Mouse (Mus musculus): ENCODE data around the gene Abhd6. TPM values are rescaled to one million over a fixed set of nuclear protein-coding genes. Genes with fewer than 3 reads are reported as not detected.

Gene Abhd6
- polyA plus RNA-seq (2015; fragmentation: Nextera tagmentation; extraction: Ambion mirVana), result 12.5 and 14.5 TPM in 2 replicates

DNA sequence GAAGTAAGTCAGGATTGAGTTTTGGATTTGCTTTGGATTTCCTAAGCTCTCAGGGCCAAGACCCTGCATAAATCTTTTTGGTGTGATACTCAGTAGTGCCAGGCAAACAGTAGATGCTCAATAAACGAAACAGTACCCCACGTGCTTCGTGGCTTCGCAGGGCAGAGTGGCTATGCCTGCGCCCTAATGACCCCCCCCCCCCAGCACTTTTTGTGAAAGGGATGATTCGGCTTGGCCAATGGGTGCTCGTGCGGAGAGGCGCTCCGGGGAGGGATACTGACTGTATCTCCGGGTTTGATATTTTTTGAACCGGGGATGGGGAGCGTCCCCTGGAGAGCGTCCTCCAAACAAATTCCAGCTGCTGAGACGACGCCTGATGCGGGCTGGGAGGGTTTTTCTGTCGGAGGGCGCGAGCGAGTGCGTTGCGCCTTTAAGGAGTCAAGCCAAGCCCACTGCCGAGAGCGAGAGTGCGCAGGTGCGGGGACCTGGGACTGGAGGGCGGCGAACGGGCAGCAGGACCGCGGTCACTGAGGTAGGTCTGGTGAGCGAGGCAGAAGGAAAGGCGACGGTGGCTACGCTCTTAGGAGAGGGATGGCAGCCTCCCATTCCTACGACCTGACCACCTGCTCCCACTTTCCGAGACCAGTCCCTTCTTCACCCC lies at the start of gene Abhd6:
Abhd6 (plus strand) TSS at position 471 of the 661 bp plus-strand sequence.
- H3K36me3 ChIP-seq (ENCODE audit: control insufficient read depth, insufficient read depth, low read length), result no peaks in the 10 kb centered on the region
- peak within 1 kb of the TSS; percentile 61 for H3K4me3 ChIP-seq (ENCODE audit: low read length)
- peaks cover 9% of the 10 kb centered on the region; the same call in 1 of the 2 replicates for H3K4me1 ChIP-seq (replicated peaks; ENCODE audit: control insufficient read depth, insufficient read depth, low read length)
- peaks cover 37% of the 10 kb centered on the region for H3K27me3 ChIP-seq (ENCODE audit: control insufficient read depth, insufficient read depth, low read depth, low read length)
- peak; percentile 81 for ATAC-seq (ENCODE audit: low read depth)
- H3K4me2 ChIP-seq (ENCODE audit: low read depth, low read length), result peak within 1 kb of the TSS; percentile 75
- H3K27ac ChIP-seq (ENCODE audit: low read length), result no peak within 1 kb of the TSS
- peak within 1 kb of the TSS; percentile 59 for H3K9ac ChIP-seq (ENCODE audit: low read length)
- 3% methylated on average over 38 of the region's 38 CpGs for WGBS
- no peaks in the 10 kb centered on the region for H3K9me3 ChIP-seq (ENCODE audit: control insufficient read depth, low read length)

DNA sequence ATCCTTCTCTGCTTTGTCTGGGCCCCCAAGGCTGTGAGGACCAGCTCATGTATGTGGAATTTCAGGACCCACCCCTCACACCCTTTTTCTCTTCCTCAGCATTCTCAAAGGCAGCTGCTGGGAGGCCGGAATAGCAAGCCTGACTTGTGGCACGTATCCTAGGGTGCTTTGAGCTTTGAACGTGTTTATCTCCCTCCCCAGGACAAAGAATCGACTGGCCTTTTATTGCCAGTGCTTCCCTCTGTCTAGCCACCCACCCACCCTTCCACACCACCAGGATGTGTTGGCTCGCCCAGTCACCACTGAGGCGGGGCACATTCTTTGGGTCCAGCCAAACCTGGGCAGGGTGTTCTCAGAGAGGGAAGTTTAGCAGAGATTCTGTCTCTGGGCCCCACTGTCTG lies 48.6 kb upstream of the Abhd6 start:
- Histone ChIP-seq H3K9me3 (ENCODE audit: control insufficient read depth, low read length) (no peaks in the 10 kb centered on the region), H3K4me3 (ENCODE audit: low read length) (no peak overlapping the region), H3K27ac (ENCODE audit: low read length) (peak overlapping the region; percentile 76), H3K4me1 (replicated peaks; ENCODE audit: control insufficient read depth, insufficient read depth, low read length) (peaks cover 8% of the 10 kb centered on the region), H3K27me3 (ENCODE audit: control insufficient read depth, insufficient read depth, low read depth, low read length) (no peaks in the 10 kb centered on the region), H3K4me2 (ENCODE audit: low read depth, low read length) (no peak overlapping the region), H3K36me3 (ENCODE audit: control insufficient read depth, insufficient read depth, low read length) (peaks cover 12% of the 10 kb centered on the region), H3K9ac (ENCODE audit: low read length) (no peak overlapping the region)
- ATAC-seq (ENCODE audit: low read depth), result peak; percentile 60
- WGBS, result 39% methylated on average over 6 of the region's 6 CpGs

DNA sequence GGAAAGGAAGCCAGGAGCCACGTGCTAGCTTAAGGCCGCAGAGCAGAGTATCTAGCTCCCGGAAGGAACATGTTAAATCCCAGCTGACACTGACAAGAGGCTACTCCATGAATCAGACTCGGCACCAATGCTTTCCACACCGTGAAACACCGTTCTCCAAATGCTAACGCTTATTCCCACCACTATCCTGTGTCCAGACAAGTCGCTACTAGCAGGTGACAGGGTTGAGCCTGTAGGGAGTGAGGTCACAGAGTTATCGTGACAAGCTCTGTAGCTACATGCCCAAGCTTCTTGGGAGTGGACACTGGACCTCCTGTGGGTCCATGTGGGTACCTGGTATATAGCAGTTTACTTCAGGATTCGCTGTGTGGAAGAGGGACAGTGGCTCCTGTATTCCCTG lies 46.3 kb upstream of the Abhd6 start:
- Histone ChIP-seq H3K36me3 (ENCODE audit: control insufficient read depth, insufficient read depth, low read length) (no peaks in the 10 kb centered on the region), H3K4me1 (replicated peaks; ENCODE audit: control insufficient read depth, insufficient read depth, low read length) (peaks cover 8% of the 10 kb centered on the region), H3K4me2 (ENCODE audit: low read depth, low read length) (no peak overlapping the region), H3K27ac (ENCODE audit: low read length) (no peak overlapping the region), H3K4me3 (ENCODE audit: low read length) (no peak overlapping the region), H3K27me3 (ENCODE audit: control insufficient read depth, insufficient read depth, low read depth, low read length) (no peaks in the 10 kb centered on the region), H3K9me3 (ENCODE audit: control insufficient read depth, low read length) (no peaks in the 10 kb centered on the region), H3K9ac (ENCODE audit: low read length) (no peak overlapping the region)
- 62% methylated on average over 10 of the region's 10 CpGs for WGBS
- no peak for ATAC-seq (ENCODE audit: low read depth)

DNA sequence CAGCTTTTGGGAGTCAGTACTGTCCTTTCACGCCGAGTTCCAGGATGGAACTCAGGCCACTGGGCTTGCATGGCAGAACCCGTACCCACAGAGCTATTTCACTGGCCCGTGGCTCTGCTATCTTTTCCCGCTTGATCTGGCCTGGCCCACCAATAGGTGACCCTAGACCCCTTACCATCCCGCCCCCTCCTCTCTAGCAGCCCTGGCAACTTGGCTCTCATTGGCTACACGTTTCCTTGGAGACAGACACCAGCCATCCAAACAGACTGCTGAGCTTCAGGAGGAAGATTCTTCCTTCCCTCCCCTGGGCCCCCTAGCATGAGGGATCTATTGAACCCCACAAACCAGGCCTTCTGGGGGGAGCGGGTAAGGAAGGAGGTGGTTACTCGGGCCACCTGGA lies 45.7 kb upstream of the Abhd6 start, which contains the start of gene Gm45521:
Gm45521 (plus strand) TSS at position 240 of the 400 bp plus-strand sequence.
- no peak within 1 kb of the TSS for H3K4me3 ChIP-seq (ENCODE audit: low read length)
- H3K27me3 ChIP-seq (ENCODE audit: control insufficient read depth, insufficient read depth, low read depth, low read length), result no peaks in the 10 kb centered on the region
- H3K9ac ChIP-seq (ENCODE audit: low read length), result no peak within 1 kb of the TSS
- no peak within 1 kb of the TSS for H3K4me2 ChIP-seq (ENCODE audit: low read depth, low read length)
- no peak for ATAC-seq (ENCODE audit: low read depth)
- no peaks in the 10 kb centered on the region for H3K36me3 ChIP-seq (ENCODE audit: control insufficient read depth, insufficient read depth, low read length)
- 40% methylated on average over 9 of the region's 9 CpGs for WGBS
- H3K27ac ChIP-seq (ENCODE audit: low read length), result no peak within 1 kb of the TSS
- H3K4me1 ChIP-seq (replicated peaks; ENCODE audit: control insufficient read depth, insufficient read depth, low read length), result peaks cover 8% of the 10 kb centered on the region
- no peaks in the 10 kb centered on the region for H3K9me3 ChIP-seq (ENCODE audit: control insufficient read depth, low read length)

DNA sequence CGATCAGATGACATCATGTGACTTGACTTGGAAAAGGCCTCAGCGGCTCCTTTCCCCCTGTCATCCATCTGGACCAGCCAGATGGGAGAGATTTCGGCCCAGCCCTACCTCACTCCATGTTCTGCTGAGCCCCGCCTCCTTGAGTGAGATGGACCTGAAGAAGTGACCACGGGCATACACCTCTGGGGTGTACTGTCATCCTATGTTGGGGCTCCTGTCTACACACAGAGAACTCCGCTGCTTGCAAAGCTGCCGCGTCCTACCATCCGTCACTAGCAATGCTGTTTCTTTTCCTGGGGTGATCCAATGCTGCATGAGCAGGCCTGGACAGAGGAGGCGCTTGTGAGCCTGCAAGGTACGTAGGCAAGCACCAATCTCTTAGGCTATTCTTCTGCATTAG lies 42.1 kb upstream of the Abhd6 start:
- 58% methylated on average over 11 of the region's 11 CpGs for WGBS
- H3K36me3 ChIP-seq (ENCODE audit: control insufficient read depth, insufficient read depth, low read length), result no peaks in the 10 kb centered on the region
- H3K27me3 ChIP-seq (ENCODE audit: control insufficient read depth, insufficient read depth, low read depth, low read length), result no peaks in the 10 kb centered on the region
- peaks cover 2% of the 10 kb centered on the region; the same call in 1 of the 2 replicates for H3K4me1 ChIP-seq (replicated peaks; ENCODE audit: control insufficient read depth, insufficient read depth, low read length)
- no peak overlapping the region for H3K4me2 ChIP-seq (ENCODE audit: low read depth, low read length)
- no peak overlapping the region for H3K27ac ChIP-seq (ENCODE audit: low read length)
- no peaks in the 10 kb centered on the region for H3K9me3 ChIP-seq (ENCODE audit: control insufficient read depth, low read length)
- H3K9ac ChIP-seq (ENCODE audit: low read length), result no peak overlapping the region
- H3K4me3 ChIP-seq (ENCODE audit: low read length), result no peak overlapping the region
- no peak; the same call in 1 of the 2 replicates for ATAC-seq (ENCODE audit: low read depth)

DNA sequence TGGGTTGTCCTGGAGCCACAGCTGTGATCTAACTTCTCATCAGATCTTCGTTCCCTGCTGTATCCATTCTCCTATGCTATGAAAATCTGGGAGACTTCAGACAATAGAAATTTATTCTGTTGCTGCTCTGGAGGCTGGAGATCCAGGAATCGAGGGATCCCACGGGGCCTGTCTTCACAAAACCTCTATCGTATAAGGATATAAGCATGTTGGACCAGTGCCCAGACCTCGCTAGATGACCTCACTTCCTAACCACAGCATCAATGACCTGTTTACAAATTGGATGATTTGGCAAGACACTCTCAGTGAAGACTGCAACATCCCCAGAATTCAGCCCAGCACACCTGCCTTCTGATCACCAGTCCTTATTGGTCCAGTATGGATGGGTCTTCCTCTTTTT lies 41.0 kb upstream of the Abhd6 start:
- Histone ChIP-seq H3K9ac (ENCODE audit: low read length) (no peak overlapping the region), H3K4me1 (replicated peaks; ENCODE audit: control insufficient read depth, insufficient read depth, low read length) (peaks cover 2% of the 10 kb centered on the region; the same call in 1 of the 2 replicates), H3K4me3 (ENCODE audit: low read length) (no peak overlapping the region), H3K27me3 (ENCODE audit: control insufficient read depth, insufficient read depth, low read depth, low read length) (no peaks in the 10 kb centered on the region), H3K27ac (ENCODE audit: low read length) (no peak overlapping the region), H3K9me3 (ENCODE audit: control insufficient read depth, low read length) (no peaks in the 10 kb centered on the region), H3K4me2 (ENCODE audit: low read depth, low read length) (no peak overlapping the region), H3K36me3 (ENCODE audit: control insufficient read depth, insufficient read depth, low read length) (no peaks in the 10 kb centered on the region)
- WGBS, result 30% methylated on average over 5 of the region's 5 CpGs
- ATAC-seq (ENCODE audit: low read depth), result no peak

DNA sequence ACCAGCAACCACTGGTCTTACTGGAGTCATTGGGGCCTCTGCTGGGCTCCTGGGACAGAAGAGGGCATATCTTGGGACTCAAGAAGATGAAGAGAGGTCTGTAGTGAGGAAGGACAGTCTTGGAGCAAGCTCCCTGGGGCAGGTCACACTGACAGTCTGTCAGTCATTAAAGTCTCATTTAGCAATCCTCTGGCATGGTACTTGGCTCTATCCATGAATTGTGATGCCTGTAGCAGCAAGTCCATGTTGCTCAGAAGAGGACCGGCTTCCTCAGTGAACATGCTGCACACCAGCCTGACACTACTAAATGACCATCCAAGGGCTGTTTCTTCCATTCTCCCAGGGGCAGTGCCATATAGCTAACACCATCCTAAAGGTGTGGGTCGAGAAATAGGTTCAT lies 40.1 kb upstream of the Abhd6 start:
- Histone ChIP-seq H3K36me3 (ENCODE audit: control insufficient read depth, insufficient read depth, low read length) (no peaks in the 10 kb centered on the region), H3K4me1 (replicated peaks; ENCODE audit: control insufficient read depth, insufficient read depth, low read length) (peaks cover 2% of the 10 kb centered on the region; the same call in 1 of the 2 replicates), H3K4me2 (ENCODE audit: low read depth, low read length) (no peak overlapping the region), H3K27me3 (ENCODE audit: control insufficient read depth, insufficient read depth, low read depth, low read length) (no peaks in the 10 kb centered on the region), H3K9ac (ENCODE audit: low read length) (no peak overlapping the region), H3K9me3 (ENCODE audit: control insufficient read depth, low read length) (no peaks in the 10 kb centered on the region), H3K4me3 (ENCODE audit: low read length) (no peak overlapping the region), H3K27ac (ENCODE audit: low read length) (no peak overlapping the region)
- ATAC-seq (ENCODE audit: low read depth), result no peak
- WGBS, result 83% methylated on average over 2 of the region's 2 CpGs

DNA sequence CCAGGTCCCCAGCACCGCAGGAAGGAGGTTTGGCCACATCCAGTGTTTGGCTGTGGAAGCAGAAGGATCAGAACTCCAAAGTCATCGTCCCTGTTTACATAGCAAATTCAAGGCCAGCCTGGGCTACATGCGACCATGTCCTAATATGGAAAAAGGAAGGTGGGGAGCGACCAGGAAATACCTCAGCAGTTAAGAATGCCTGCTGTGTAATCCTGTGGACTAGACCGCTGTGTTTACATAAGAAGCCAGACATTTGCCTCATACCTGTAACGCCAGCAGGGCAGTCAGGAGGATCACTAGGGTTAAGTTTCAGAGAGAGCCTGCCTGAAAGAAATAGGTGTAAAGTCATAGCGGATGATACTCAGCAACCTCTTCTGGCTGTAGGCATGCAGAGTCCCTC lies 39.5 kb upstream of the Abhd6 start:
- Histone ChIP-seq H3K27me3 (ENCODE audit: control insufficient read depth, insufficient read depth, low read depth, low read length) (no peaks in the 10 kb centered on the region), H3K36me3 (ENCODE audit: control insufficient read depth, insufficient read depth, low read length) (no peaks in the 10 kb centered on the region), H3K4me3 (ENCODE audit: low read length) (no peak overlapping the region), H3K4me2 (ENCODE audit: low read depth, low read length) (no peak overlapping the region), H3K9me3 (ENCODE audit: control insufficient read depth, low read length) (no peaks in the 10 kb centered on the region), H3K27ac (ENCODE audit: low read length) (no peak overlapping the region), H3K4me1 (replicated peaks; ENCODE audit: control insufficient read depth, insufficient read depth, low read length) (peaks cover 2% of the 10 kb centered on the region; the same call in 1 of the 2 replicates), H3K9ac (ENCODE audit: low read length) (no peak overlapping the region)
- 38% methylated on average over 7 of the region's 7 CpGs for WGBS
- 0 out of 2 replicates have a peak, but pooled peaks have one; percentile 18 for ATAC-seq (ENCODE audit: low read depth)

DNA sequence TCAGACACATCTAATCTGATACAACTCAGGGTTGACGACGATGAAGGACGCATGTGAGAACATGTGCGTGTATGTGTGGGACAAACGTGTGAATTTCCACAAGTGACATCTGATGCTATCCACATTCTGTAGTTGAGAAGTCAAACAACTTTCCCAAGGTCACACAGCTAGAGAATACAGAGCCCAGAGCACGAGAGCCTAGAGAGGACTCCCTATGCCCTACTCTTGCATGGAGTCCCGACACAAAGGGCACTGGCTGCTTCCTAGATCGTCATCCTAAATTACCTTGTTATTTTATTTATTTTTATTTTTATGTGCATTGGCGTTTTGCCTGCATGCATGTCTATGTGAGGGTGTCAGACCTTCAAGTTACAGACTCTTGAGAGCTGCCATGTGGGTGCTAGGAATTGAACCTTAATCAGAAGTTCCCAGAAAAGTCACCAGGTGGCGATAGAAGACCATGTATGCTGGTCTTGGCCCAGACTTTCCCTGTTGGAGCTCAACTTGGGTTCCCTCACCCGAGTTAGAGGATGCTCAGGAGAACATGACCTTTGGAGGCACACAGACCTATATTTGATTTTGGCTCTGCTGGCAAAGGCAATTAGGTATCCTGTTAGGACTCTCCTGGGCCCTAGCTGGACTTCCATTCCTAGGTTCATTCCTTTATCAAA lies 38.3 kb upstream of the Abhd6 start:
- no peak overlapping the region for H3K9ac ChIP-seq (ENCODE audit: low read length)
- ATAC-seq (ENCODE audit: low read depth), result peak; percentile 50; the same call in 1 of the 2 replicates

More for the DNA sequence above, 38.3 kb upstream of the Abhd6 start:
- no peak overlapping the region for H3K4me3 ChIP-seq (ENCODE audit: low read length)
- no peaks in the 10 kb centered on the region for H3K36me3 ChIP-seq (ENCODE audit: control insufficient read depth, insufficient read depth, low read length)
- H3K27ac ChIP-seq (ENCODE audit: low read length), result no peak overlapping the region
- H3K4me2 ChIP-seq (ENCODE audit: low read depth, low read length), result no peak overlapping the region
- peaks cover 2% of the 10 kb centered on the region; the same call in 1 of the 2 replicates for H3K4me1 ChIP-seq (replicated peaks; ENCODE audit: control insufficient read depth, insufficient read depth, low read length)
- H3K27me3 ChIP-seq (ENCODE audit: control insufficient read depth, insufficient read depth, low read depth, low read length), result no peaks in the 10 kb centered on the region
- H3K9me3 ChIP-seq (ENCODE audit: control insufficient read depth, low read length), result no peaks in the 10 kb centered on the region
- WGBS, result 47% methylated on average over 11 of the region's 11 CpGs

Measured in lung, embryonic 16.5 days (tissue).